Mouse (Mus musculus): ENCODE measurements at regions not wholly inside any gene's neighbourhood (a gene's known extent, or its start where the extent isn't known, plus 50 kb on each side); places are given as distances from the start of the nearest gene placed in this dataset.

DNA sequence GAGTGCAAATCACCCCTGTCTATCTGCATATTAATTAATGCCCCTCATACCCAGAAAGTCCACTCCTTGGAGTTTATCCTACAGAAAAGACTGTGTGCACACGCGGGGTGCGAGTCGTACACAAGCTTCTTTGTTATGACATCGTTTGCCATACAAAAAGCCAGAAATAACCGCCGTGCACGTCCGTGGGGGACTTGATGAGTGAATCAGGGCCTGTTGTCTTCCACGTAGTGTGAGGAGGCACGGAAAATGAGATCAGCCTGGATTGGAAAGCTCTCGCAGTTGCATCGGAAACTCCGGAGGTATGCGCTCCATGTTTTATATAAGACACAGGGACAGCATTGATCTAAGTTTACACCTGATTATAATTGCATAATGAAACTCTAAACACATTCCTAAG is 120.3 kb downstream of the Etnk1 start:
- no peaks in the 10 kb centered on the region for H3K36me3 ChIP-seq
- no peak overlapping the region for H3K9ac ChIP-seq
- H3K4me1 ChIP-seq, result 0 out of 2 replicates have a peak, but pooled peaks cover 10% of the 10 kb centered on the region
- no peak overlapping the region for H3K4me3 ChIP-seq
- H3K4me2 ChIP-seq (replicated peaks), result 0 out of 2 replicates have a peak overlapping the region, but pooled peaks have one; percentile 27
- no peak for ATAC-seq (ENCODE audit: low FRiP score, low read depth)
- H3K27ac ChIP-seq, result no peak overlapping the region
- H3K27me3 ChIP-seq, result no peaks in the 10 kb centered on the region; the same call in 1 of the 2 replicates
- H3K9me3 ChIP-seq, result no peaks in the 10 kb centered on the region
- WGBS, result 69% methylated on average over 15 of the region's 15 CpGs

DNA sequence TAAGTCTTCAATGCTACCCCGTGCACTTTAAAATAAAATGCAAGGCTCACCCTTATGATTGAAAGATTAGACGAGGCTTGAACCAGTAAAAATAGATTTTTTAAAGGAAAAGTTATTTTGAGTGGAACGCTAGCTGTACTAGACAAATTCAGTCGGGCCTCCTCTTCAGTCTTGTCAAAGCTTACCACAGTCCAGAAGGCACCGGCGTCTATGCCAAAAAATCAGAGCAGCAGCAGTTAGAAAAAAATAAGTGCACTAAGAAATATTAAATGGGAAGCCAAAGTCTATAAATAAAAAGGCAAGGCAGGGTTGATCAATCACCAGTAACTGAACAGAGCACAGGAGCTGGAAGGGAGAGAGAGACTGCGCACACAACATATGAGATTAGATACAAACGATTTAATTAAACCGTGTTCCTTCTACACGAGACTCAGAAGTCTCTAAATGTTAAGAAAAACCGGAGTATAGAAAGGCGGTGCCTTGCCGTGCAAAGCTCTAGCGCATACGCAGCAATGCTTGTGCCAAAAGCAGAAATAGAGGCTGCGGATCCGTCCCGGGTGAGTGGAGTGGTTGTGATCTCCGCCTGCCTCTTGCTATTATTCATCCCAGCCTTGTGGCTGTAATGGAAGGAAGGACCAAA is 121.6 kb downstream of the Etnk1 start:
- ATAC-seq (ENCODE audit: low FRiP score, low read depth), result no peak
- no peak overlapping the region for H3K4me2 ChIP-seq (replicated peaks)
- H3K27me3 ChIP-seq, result no peaks in the 10 kb centered on the region; the same call in 1 of the 2 replicates
- no peak overlapping the region for H3K27ac ChIP-seq
- 87% methylated on average over 19 of the region's 19 CpGs for WGBS
- H3K4me1 ChIP-seq, result 0 out of 2 replicates have a peak, but pooled peaks cover 10% of the 10 kb centered on the region
- H3K9ac ChIP-seq, result no peak overlapping the region
- no peaks in the 10 kb centered on the region for H3K9me3 ChIP-seq
- no peaks in the 10 kb centered on the region for H3K36me3 ChIP-seq
- no peak overlapping the region for H3K4me3 ChIP-seq

DNA sequence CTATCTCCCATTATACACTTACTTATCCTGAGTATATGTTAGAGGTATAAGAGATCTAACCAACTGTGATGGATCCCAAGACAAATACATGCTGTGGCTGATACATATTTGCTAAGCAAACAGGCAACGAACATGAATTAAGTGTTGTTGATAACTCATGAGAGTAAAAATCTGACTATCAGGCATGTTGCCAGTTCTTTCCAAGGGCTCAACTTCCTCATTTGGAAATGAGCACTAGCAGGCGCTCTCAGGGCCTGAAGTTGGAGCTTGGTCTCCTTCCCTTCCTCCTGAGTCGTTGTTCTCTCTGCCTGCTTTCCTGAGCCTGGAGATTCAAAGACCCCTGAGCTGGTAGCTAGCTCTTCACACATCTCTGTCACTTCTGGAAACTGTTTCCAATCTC is 126.6 kb downstream of the Etnk1 start:
- no peaks in the 10 kb centered on the region for H3K9me3 ChIP-seq
- no peak overlapping the region for H3K4me3 ChIP-seq
- no peak overlapping the region for H3K9ac ChIP-seq
- H3K4me1 ChIP-seq, result peaks cover 5% of the 10 kb centered on the region; the same call in 1 of the 2 replicates
- H3K27me3 ChIP-seq, result peaks cover 3% of the 10 kb centered on the region; the same call in 1 of the 2 replicates
- ATAC-seq (ENCODE audit: low FRiP score, low read depth), result no peak
- H3K27ac ChIP-seq, result no peak overlapping the region
- no peak overlapping the region for H3K4me2 ChIP-seq (replicated peaks)
- no peaks in the 10 kb centered on the region for H3K36me3 ChIP-seq
- WGBS, result 75% methylated on average over 3 of the region's 3 CpGs

DNA sequence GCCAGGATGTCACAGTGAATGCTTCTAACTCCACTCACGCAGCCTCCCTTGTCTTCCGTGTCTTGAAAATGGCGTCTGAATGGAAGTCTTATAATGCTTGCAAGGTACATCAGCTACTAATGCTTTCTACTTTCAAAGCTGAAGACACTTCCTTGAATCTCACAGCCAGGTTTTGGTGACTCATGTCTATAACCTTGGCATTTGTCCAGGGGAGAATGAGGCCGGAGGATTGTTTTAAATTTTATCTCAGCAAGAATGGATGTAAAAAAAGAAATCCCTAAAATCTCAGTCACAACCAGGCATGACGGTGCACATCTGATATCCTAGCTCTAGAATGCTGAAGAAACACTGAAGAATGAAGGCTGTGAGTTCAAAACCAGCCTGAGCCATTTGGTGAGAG is 131.4 kb downstream of the Etnk1 start:
- peaks cover 5% of the 10 kb centered on the region; the same call in 1 of the 2 replicates for H3K4me1 ChIP-seq
- no peaks in the 10 kb centered on the region for H3K36me3 ChIP-seq
- H3K27ac ChIP-seq, result no peak overlapping the region
- no peak overlapping the region for H3K4me2 ChIP-seq (replicated peaks)
- ATAC-seq (ENCODE audit: low FRiP score, low read depth), result no peak
- H3K9me3 ChIP-seq, result no peaks in the 10 kb centered on the region
- 0 out of 2 replicates have a peak, but pooled peaks cover 3% of the 10 kb centered on the region for H3K27me3 ChIP-seq
- no peak overlapping the region for H3K4me3 ChIP-seq
- WGBS, result 84% methylated on average over 5 of the region's 5 CpGs
- no peak overlapping the region for H3K9ac ChIP-seq

DNA sequence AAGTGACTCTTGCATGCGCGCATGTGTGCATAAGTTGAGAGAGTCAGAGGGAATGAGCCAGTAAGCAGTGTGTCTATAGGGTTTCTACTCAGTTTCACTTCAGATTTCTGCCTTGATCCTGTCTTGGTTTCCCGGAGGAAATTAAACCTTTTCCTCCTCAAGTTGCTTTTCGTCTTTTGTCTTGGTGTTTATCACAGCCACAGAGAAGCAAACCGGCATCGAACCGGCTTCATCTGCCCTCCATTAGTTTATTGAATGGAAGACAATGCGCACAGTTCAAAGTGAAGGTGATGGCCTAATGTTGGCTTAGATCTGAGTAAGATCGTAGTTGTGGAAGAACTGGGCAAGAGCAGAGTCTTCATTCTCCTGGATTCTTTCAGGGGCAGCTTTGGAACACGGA is 134.4 kb downstream of the Etnk1 start:
- no peak for ATAC-seq (ENCODE audit: low FRiP score, low read depth)
- Histone ChIP-seq H3K4me3 (no peak overlapping the region), H3K9ac (no peak overlapping the region), H3K4me1 (peaks cover 5% of the 10 kb centered on the region; the same call in 1 of the 2 replicates), H3K27me3 (0 out of 2 replicates have a peak, but pooled peaks cover 3% of the 10 kb centered on the region), H3K4me2 (replicated peaks) (no peak overlapping the region), H3K27ac (no peak overlapping the region), H3K9me3 (no peaks in the 10 kb centered on the region), H3K36me3 (no peaks in the 10 kb centered on the region)
- 92% methylated on average over 10 of the region's 10 CpGs for WGBS

DNA sequence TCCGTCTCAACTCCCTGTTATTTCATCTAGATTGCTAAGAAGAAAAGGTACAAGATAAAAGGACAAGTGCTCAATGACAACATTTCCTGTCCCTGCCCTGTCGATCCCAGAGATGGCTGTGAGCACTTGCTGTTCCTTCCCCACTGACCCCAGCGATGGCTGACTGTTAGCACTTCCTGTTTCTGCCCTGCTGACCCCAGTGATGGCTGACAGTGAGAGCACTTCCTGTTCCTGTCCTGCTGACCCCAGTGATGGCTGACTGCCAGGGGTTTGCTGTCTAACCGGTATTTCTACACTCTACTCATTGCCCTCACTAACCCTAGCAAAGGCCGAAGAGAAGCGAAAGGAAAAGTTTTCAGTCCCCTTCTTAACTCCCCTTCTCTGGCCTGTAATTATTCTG is 140.3 kb downstream of the Etnk1 start:
- Histone ChIP-seq H3K4me1 (no peaks in the 10 kb centered on the region), H3K27ac (no peak overlapping the region), H3K4me3 (no peak overlapping the region), H3K9me3 (no peaks in the 10 kb centered on the region), H3K36me3 (no peaks in the 10 kb centered on the region), H3K4me2 (replicated peaks) (no peak overlapping the region), H3K9ac (no peak overlapping the region), H3K27me3 (no peaks in the 10 kb centered on the region)
- no peak; the same call in 1 of the 2 replicates for ATAC-seq (ENCODE audit: low FRiP score, low read depth)
- 67% methylated on average over 6 of the region's 6 CpGs for WGBS

DNA sequence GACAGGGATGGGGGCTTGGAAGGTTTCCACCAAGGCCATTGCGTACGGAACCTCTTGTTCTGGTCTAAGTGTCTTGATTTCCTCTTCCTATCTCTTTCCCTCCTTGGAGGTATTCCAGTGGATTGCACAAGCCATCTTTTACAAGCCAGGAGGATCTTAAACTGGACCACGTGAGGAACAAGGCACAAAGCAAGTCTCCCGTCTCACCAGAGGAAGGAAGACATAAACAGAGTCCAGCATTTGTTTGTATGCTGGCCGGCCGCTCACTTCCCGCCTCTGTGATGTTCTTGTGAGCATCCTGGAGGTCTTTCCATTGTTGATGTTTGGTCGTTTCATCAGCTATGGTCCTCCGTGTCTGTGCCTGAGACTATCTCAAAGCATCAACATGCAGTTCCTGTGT is 148.8 kb downstream of the Etnk1 start:
- H3K9me3 ChIP-seq, result no peaks in the 10 kb centered on the region
- H3K9ac ChIP-seq, result no peak overlapping the region
- no peaks in the 10 kb centered on the region for H3K36me3 ChIP-seq
- no peak overlapping the region for H3K4me2 ChIP-seq (replicated peaks)
- 70% methylated on average over 9 of the region's 9 CpGs for WGBS
- no peaks in the 10 kb centered on the region for H3K27me3 ChIP-seq
- no peak overlapping the region for H3K27ac ChIP-seq
- no peak overlapping the region for H3K4me3 ChIP-seq
- H3K4me1 ChIP-seq, result 0 out of 2 replicates have a peak, but pooled peaks cover under 1% of the 10 kb centered on the region
- no peak for ATAC-seq (ENCODE audit: low FRiP score, low read depth)

DNA sequence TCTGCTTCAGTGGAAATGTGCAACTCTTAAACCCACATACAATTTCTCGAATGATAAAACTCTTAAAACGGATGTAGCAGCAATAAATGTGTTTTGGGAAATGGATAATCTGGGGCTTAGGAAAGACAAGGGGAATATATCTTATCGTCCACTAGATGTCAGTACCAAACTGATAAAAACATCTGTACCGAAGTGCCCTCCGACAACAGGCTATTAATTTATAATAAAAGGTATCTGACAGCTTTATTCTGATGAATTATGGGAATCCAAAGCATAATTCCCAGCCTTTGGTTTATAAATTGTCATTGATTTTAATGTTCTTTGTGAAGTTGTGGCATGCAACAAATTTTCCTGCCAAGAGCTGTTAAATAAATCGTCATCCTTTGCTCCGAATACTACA is 153.4 kb downstream of the Etnk1 start:
- Histone ChIP-seq H3K27ac (no peak overlapping the region), H3K36me3 (no peaks in the 10 kb centered on the region), H3K9me3 (no peaks in the 10 kb centered on the region), H3K4me3 (no peak overlapping the region), H3K4me2 (replicated peaks) (no peak overlapping the region), H3K9ac (no peak overlapping the region), H3K4me1 (peaks cover 12% of the 10 kb centered on the region; the same call in 1 of the 2 replicates), H3K27me3 (0 out of 2 replicates have a peak, but pooled peaks cover 17% of the 10 kb centered on the region)
- 46% methylated on average over 7 of the region's 7 CpGs for WGBS
- ATAC-seq (ENCODE audit: low FRiP score, low read depth), result no peak; the same call in 1 of the 2 replicates

DNA sequence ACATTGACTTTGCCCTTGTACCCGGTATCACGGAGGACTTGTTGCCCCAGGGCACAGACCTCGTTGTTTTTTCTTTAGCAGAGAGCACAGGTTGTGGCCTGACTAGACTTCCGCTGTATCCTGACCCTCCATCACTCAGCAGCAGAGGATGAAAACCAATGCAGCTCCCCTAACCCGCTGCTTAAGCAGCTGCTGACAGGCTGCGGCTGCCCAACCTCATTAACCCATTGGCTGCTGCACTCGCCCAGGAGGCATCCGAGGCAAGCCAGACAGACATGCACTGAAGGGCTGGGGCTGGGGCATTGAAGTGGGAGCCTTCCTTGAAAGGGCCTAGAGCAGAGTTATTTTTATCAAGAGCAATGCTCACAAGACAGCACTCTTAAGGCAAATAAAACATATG is 157.6 kb downstream of the Etnk1 start:
- Histone ChIP-seq H3K4me3 (no peak overlapping the region), H3K4me1 (peaks cover 12% of the 10 kb centered on the region; the same call in 1 of the 2 replicates), H3K27ac (no peak overlapping the region), H3K36me3 (no peaks in the 10 kb centered on the region), H3K27me3 (0 out of 2 replicates have a peak, but pooled peaks cover 17% of the 10 kb centered on the region), H3K4me2 (replicated peaks) (no peak overlapping the region), H3K9me3 (no peaks in the 10 kb centered on the region), H3K9ac (no peak overlapping the region)
- ATAC-seq (ENCODE audit: low FRiP score, low read depth), result no peak
- WGBS, result 10% methylated on average over 8 of the region's 8 CpGs

DNA sequence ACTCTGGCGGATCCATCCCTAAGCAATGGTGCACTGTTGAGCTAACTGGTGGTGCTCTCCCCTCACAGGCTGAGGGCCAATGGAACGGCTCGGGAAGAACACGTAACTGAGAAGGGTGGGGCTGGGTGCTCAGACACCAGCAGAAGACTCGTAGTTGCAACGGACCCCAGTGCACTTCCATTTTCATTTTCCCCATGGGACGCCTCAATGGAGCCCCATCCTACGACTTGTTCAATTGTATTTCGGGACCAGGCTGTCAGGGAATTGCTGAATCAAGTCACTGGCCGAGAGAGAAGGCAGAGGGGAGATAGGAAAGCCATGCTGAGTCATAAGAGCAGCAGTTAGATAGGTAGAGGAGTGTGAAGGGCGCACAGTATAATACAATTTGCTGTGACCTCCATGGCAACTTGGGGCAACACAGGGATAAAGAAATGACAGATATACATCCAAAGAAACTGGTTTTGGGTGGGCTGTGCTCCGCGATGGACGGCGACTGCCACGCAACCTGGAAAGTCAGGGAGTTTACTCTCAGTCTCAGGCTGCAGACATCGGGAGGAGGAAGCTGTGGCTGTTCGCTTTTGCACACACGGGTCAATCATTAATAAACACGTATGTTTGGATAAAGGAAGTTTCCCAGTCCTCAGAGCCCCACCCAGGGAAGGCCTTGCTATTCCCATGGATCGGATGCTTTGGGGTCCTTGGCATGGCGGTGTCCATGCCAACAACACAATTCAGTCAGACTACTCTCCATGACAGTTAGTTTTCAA is 160.1 kb downstream of the Etnk1 start:
- 83% methylated on average over 22 of the region's 22 CpGs for WGBS
- Histone ChIP-seq H3K27me3 (0 out of 2 replicates have a peak, but pooled peaks cover 10% of the 10 kb centered on the region), H3K4me3 (no peak overlapping the region), H3K36me3 (no peaks in the 10 kb centered on the region), H3K4me1 (peaks cover 6% of the 10 kb centered on the region; the same call in 1 of the 2 replicates), H3K9me3 (no peaks in the 10 kb centered on the region), H3K9ac (no peak overlapping the region), H3K4me2 (replicated peaks) (0 out of 2 replicates have a peak overlapping the region, but pooled peaks have one; percentile 3), H3K27ac (no peak overlapping the region)
- ATAC-seq (ENCODE audit: low FRiP score, low read depth), result no peak

DNA sequence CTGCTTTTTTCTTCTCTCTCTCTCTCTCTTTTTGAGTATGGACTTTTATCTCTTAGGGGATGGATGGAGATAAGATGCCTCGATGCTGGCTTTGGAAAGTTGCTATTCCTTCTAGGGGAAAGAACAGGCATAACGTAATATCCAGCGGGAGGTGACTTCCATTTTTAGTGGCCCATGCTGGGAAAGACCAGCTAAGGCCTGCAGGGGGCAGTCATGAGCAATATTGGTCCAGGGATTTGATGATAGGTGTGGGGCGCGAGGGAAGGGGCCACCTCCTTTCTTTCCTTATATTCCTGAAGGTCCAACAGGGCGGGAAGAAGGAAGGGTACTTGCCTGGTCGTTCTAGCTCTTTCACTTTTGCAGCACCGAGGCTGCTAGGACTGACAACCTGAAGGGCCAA is 160.8 kb downstream of the Etnk1 start:
- Histone ChIP-seq H3K4me3 (no peak overlapping the region), H3K4me2 (replicated peaks) (no peak overlapping the region), H3K9me3 (no peaks in the 10 kb centered on the region), H3K27ac (no peak overlapping the region), H3K27me3 (peaks cover 13% of the 10 kb centered on the region; the same call in 1 of the 2 replicates), H3K4me1 (peaks cover 6% of the 10 kb centered on the region; the same call in 1 of the 2 replicates), H3K9ac (no peak overlapping the region), H3K36me3 (no peaks in the 10 kb centered on the region)
- WGBS, result 92% methylated on average over 8 of the region's 8 CpGs
- ATAC-seq (ENCODE audit: low FRiP score, low read depth), result no peak

DNA sequence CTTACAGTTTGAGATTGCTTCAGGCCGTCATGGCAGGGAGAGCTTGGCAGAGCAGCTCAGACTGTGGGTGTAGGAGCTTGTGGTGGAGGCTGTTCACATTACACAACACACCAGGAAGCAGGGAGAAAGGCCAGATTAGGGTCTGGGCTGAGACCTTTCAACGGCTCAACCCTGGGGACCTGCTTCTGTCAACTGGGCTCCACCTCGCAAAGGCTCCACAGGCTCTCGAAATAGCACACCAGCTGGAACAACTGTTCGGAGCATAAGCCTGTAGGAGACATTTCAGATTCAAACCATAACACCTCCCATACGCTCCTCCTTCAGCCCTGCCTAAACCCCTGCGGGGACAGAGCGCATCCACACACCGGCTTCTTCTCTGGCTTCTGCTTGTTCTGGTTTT is 161.2 kb downstream of the Etnk1 start:
- Histone ChIP-seq H3K4me3 (no peak overlapping the region), H3K4me2 (replicated peaks) (no peak overlapping the region), H3K27ac (no peak overlapping the region), H3K27me3 (peaks cover 13% of the 10 kb centered on the region; the same call in 1 of the 2 replicates), H3K36me3 (no peaks in the 10 kb centered on the region), H3K9me3 (no peaks in the 10 kb centered on the region), H3K9ac (no peak overlapping the region), H3K4me1 (peaks cover 6% of the 10 kb centered on the region; the same call in 1 of the 2 replicates)
- 75% methylated on average over 9 of the region's 9 CpGs for WGBS
- ATAC-seq (ENCODE audit: low FRiP score, low read depth), result no peak
